Mouse (Mus musculus): ENCODE measurements around the gene Rgs8.

DNA sequence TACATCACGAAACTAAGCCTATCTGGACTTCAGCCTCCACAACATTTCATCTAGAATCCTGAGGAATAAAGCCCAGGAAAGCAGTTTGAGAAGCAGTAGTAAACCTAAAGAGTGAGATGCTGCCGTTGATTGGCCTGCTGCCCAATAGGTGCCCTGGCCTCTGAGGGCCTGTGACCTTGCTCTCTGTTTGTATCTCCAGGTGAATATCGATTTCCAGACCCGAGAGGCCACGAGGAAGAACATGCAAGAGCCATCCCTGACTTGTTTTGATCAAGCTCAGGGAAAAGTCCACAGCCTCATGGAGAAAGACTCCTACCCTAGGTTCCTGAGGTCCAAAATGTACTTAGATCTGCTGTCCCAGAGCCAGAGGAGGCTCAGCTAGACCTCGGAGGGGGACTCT lies 39.7 kb downstream of the Rgs8 start:
- no peak for TF ChIP-seq CTCF (conservative IDR thresholded peaks at IDR 0.05; ENCODE audit: insufficient read depth, insufficient read length, low read depth, low read length)
- TF ChIP-seq POLR2A (IDR thresholded peaks at IDR 0.05; ENCODE audit: low read depth, low read length): no peak
